Mouse (Mus musculus) kidney, adult 2 months (tissue): ENCODE results near the gene Prkce. TPM values are rescaled to one million over a fixed set of nuclear protein-coding genes. Genes with fewer than 3 reads are reported as not detected.

Experiments used
- DNase-seq: peaks from one replicate; pipeline ENCODE4 v3.0.0; 2021
- H3K27ac ChIP-seq: fragments of 200-500 bp; 2 replicates; pipeline ENCODE4 v1.5.1; 2012; ENCODE audit warnings: low read depth, low read length, control low read depth, inconsistent platforms; ENCODE audit not compliant: insufficient read depth
- H3K27me3 ChIP-seq: fragments of 200-500 bp; replicated peaks from 2 replicates; pipeline ENCODE4 v1.6.1; 2012; ENCODE audit warnings: mild to moderate bottlenecking, moderate library complexity, low read length, inconsistent platforms; ENCODE audit not compliant: control insufficient read depth, insufficient read depth
- H3K36me3 ChIP-seq: fragments of 200-500 bp; 2 replicates; pipeline ENCODE4 v1.6.1; 2012; ENCODE audit warnings: mild to moderate bottlenecking, moderate library complexity, low read length, inconsistent platforms; ENCODE audit not compliant: control insufficient read depth, insufficient read depth
- H3K4me1 ChIP-seq: fragments of 200-500 bp; 2 replicates; pipeline ENCODE4 v1.6.1; 2011; ENCODE audit warnings: low read length; ENCODE audit not compliant: control insufficient read depth, insufficient read depth
- H3K4me3 ChIP-seq: fragments of 200-500 bp; 2 replicates; pipeline ENCODE4 v1.5.1; 2011; ENCODE audit warnings: mild to moderate bottlenecking, low read depth, low read length, control low read depth; ENCODE audit not compliant: insufficient read depth
- CTCF ChIP-seq: fragments of 200-500 bp; conservative IDR thresholded peaks from 2 replicates; pipeline ENCODE4 v1.5.1; 2011; ENCODE audit warnings: low read depth, mild to moderate bottlenecking, control low read depth, low read length, moderate library complexity, mixed read lengths; ENCODE audit not compliant: insufficient read depth, insufficient read length
- POLR2A ChIP-seq: fragments of 200-500 bp; IDR thresholded peaks from one replicate; pipeline ENCODE4 v1.6.1; 2011; ENCODE audit warnings: low read depth, low read length, control low read depth
- WGBS: fragments of 180-500 bp; shearing (Covaris S2); methylation state at CpG from one replicate; pipeline ENCODE4 v1.1.7; 2018; 5-methylcytosine and 5-hydroxymethylcytosine counted together
- polyA plus RNA-seq: library from polyadenylated mRNA; depleted of rRNA; stranded (reverse); fragments of >200 nt; gene quantifications from 2 replicates; pipeline ENCODE4 v1.2.3, GENCODE M21; 2012

Gene Prkce
- polyA plus RNA-seq, 1 experiment, result 6.1 TPM

DNA sequence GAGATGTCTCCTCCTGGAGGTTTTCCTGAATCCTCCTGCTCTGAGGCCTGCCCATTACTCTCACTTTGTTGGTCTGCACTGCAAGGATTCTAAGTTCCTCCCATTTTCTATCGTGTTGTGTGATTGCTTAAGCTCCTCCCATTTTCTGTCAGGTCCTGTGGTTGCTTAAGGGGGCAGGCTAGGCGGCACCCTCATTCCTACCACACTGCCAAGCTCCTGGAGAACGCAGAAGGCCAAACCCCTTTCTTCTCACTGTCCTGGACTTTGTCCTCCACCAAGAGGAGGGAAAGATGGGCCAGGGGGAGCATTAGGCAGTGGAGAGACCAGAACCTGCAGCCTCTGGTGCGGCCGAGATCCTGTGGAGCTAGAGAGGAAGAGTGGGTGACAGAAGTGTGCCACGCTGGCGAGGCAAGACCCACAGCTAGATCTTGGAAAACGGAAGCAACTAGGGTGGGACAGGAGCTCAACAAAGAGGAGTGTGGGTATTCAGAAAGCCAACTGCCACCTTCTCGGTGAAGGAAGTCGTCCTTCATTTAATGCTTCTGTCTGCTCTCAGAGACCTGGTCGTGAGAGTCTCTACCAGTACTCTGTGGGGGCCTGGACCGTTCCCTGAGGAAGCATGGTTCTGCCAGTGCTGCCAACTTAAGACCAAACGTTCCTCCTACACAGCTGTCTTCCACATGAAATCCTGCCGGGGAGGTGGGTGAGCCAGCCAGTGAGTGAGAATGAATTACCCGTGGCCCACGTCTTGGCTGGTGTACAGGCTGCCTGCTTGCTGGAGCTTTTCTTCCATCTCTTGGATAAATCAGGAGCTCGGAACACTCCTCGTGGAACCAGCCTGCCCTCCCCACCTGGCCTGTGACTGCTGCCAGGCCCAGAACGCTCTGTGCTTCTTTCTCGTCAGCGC lies 82.2 kb downstream of the Prkce start:
- H3K4me3 ChIP-seq, result no peak overlapping the region
- TF ChIP-seq POLR2A (no peak), CTCF (no peak)
- 69% methylated on average over 21 of the region's 21 CpGs for WGBS

GRCm38 (mm10) chr17:86250406-86250905 lies 82.9 kb downstream of the Prkce start:
- TF ChIP-seq CTCF (no peak), POLR2A (no peak)
- H3K4me1 ChIP-seq, result no peaks in the 10 kb centered on the region
- no peaks in the 10 kb centered on the region for H3K27me3 ChIP-seq
- no peaks in the 10 kb centered on the region for H3K36me3 ChIP-seq
- no peak overlapping the region for H3K4me3 ChIP-seq
- 73% methylated on average over 7 of the region's 7 CpGs for WGBS
- H3K27ac ChIP-seq, result no peak overlapping the region
- DNase-seq, result no peak

More for the DNA sequence above, 82.2 kb downstream of the Prkce start:
- H3K4me1 ChIP-seq, result no peaks in the 10 kb centered on the region
- no peaks in the 10 kb centered on the region for H3K27me3 ChIP-seq
- H3K27ac ChIP-seq, result no peak overlapping the region
- H3K36me3 ChIP-seq, result no peaks in the 10 kb centered on the region
- no peak for DNase-seq

DNA sequence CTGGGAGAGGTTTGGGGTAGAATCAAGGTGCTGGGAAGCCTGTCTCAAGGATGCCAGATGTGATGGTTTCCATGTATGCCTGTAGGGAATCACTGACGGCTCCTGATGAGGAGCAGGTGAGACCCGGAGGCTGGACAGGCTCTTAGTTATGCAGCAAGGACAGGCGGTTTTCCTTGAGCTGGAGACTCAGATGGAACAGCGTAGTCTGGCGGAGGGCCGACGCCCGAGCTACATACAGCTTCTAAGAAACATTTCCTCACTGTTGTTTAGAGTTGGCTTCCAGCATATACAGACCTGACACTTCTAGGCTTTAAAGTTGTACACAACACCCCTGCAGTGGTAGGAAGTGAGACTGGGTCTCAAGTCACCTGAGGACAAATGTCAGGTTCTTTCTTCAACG lies 86.3 kb downstream of the Prkce start:
- Histone ChIP-seq H3K36me3 (no peaks in the 10 kb centered on the region), H3K27ac (no peak overlapping the region), H3K4me3 (no peak overlapping the region), H3K27me3 (no peaks in the 10 kb centered on the region), H3K4me1 (no peaks in the 10 kb centered on the region)
- TF ChIP-seq POLR2A, result no peak
- no peak for TF ChIP-seq CTCF
- no peak for DNase-seq
- 94% methylated on average over 9 of the region's 9 CpGs for WGBS

DNA sequence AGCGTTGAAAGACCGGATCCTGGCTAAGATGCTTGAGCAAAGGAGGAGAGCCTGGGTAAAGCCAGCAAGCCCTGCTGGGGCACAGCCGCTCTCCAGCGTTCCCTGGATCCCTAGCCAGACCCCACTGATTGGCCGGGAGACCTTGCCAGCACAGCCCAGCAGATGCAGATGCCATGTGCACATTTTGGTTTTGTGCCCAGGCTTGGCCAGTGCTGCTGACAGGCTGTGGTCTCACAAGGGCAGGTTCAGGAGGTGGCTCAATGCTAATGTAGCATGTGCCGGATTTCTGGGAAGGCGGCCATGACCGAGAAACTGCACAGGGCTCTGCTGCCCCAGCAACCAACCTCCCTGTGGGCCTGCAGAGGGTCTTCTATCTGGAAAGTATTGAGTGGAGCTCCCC lies 86.7 kb downstream of the Prkce start:
- DNase-seq, result peak; percentile 68
- Histone ChIP-seq H3K36me3 (no peaks in the 10 kb centered on the region), H3K27me3 (no peaks in the 10 kb centered on the region), H3K4me3 (no peak overlapping the region), H3K27ac (no peak overlapping the region), H3K4me1 (no peaks in the 10 kb centered on the region)
- no peak for TF ChIP-seq CTCF
- no peak for TF ChIP-seq POLR2A
- WGBS, result 83% methylated on average over 8 of the region's 8 CpGs

DNA sequence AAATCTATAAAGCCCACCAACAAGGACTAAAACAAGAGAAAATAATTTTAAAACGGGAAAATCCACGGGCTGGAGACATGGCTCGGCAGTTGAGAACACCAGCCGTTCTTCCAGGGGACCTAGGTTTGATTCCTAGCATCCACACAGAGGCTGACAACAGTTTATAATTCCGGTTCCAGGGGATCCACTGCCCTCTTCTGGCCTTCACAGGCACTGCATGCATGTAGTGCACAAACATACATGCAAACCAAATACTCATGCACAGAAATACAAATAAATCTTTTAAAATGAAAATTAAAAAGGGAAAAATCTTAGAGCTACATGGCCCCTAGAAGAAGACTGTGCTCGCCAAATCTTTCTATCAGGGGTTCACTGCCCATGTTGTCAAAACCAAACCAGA lies 87.4 kb downstream of the Prkce start:
- 99% methylated on average over 6 of the region's 6 CpGs for WGBS
- Histone ChIP-seq H3K4me1 (no peaks in the 10 kb centered on the region), H3K4me3 (no peak overlapping the region), H3K27ac (no peak overlapping the region), H3K27me3 (no peaks in the 10 kb centered on the region), H3K36me3 (no peaks in the 10 kb centered on the region)
- 0 out of 2 replicates have a peak, but pooled peaks have one; percentile 25 for TF ChIP-seq CTCF
- no peak for TF ChIP-seq POLR2A
- no peak for DNase-seq

- peak; percentile 35 for DNase-seq
- no peaks in the 10 kb centered on the region for H3K4me1 ChIP-seq
- no peaks in the 10 kb centered on the region for H3K36me3 ChIP-seq
- H3K27ac ChIP-seq, result no peak overlapping the region
- TF ChIP-seq POLR2A, result no peak
- no peak for TF ChIP-seq CTCF
- no peak overlapping the region for H3K4me3 ChIP-seq
- H3K27me3 ChIP-seq, result no peaks in the 10 kb centered on the region
- 54% methylated on average over 10 of the region's 10 CpGs for WGBS
These were observed 89.1 kb downstream of the Prkce start for GRCm38 (mm10) chr17:86256730-86257131.

DNA sequence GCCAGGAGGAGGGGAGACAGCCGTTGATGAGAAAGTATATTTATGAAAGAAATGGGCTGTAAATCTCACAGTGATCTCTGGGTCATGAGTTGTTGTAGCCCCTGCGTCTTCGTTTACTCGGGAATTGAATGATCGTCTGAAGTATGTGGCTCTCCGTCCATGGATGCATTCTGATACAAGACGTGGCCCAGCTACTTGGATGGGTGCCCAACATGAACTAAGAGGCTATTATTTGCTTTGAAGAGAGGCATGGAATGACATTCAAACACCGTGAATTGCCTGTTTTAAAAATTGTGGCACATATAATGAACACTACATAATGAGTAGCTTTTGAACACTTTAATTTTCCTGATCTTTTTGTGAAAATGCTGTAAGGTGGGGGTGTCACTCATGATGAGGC lies 93.5 kb downstream of the Prkce start:
- no peaks in the 10 kb centered on the region for H3K27me3 ChIP-seq
- no peak overlapping the region for H3K27ac ChIP-seq
- TF ChIP-seq POLR2A (no peak), CTCF (no peak)
- no peaks in the 10 kb centered on the region for H3K4me1 ChIP-seq
- 52% methylated on average over 8 of the region's 8 CpGs for WGBS
- no peaks in the 10 kb centered on the region for H3K36me3 ChIP-seq
- H3K4me3 ChIP-seq, result no peak overlapping the region
- DNase-seq, result no peak
